ENCODE assay signal across 32 mouse cellular contexts in genomic region chr14:61229763-61230162, GRCm38 (mm10). TPM values are rescaled to one million over a fixed set of nuclear protein-coding genes. Genes with fewer than 3 reads are reported as not detected.
A peak's percentile ranks its signal among the peaks of the same experiment; 100 is the strongest.
DNase-seq lines count a peak whose midpoint lies in the region; ATAC-seq and TF ChIP-seq lines count a peak whose summit lies in the region.
"Had no signal": no experiment of that assay in that cellular context is flagged by ENCODE, and none has a peak within 500 bp of the region (broad histone marks: within the 10 kb centered on the region; RNA-seq: fewer than 3 reads in every experiment).

No protein-coding gene starts in this region.

- no peaks in the 10 kb centered on the region for H3K36me3 ChIP-seq in midbrain, embryonic 11.5 days (ENCODE audit: control insufficient read depth, insufficient read depth, low read length)
- no peaks in the 10 kb centered on the region for H3K36me3 ChIP-seq in midbrain, postnatal 0 days (ENCODE audit: insufficient read depth, low read length)
- H3K36me3 ChIP-seq in liver, embryonic 13.5 days = no peaks in the 10 kb centered on the region
- H3K36me3 ChIP-seq in forebrain, postnatal 0 days (ENCODE audit: insufficient read depth) = no peaks in the 10 kb centered on the region
- H3K36me3 ChIP-seq: forebrain, embryonic 10.5 days; heart, embryonic 12.5 days; limb, embryonic 12.5 days; neural tube, embryonic 12.5 days had no signal

- 74% methylated on average over 5 of the region's 5 CpGs for WGBS in midbrain, embryonic 11.5 days
- WGBS in midbrain, postnatal 0 days = 82% methylated on average over 5 of the region's 5 CpGs
- WGBS in liver, embryonic 13.5 days (ENCODE audit: insufficient replicate concordance) = 23% methylated on average over 5 of the region's 5 CpGs
- WGBS in forebrain, postnatal 0 days = 90% methylated on average over 5 of the region's 5 CpGs

- H3K9ac ChIP-seq in midbrain, embryonic 11.5 days (ENCODE audit: low read length) = no peak overlapping the region
- H3K9ac ChIP-seq in midbrain, postnatal 0 days (replicated peaks; ENCODE audit: low read length, poor library complexity, severe bottlenecking) = no peak overlapping the region
- no peak overlapping the region for H3K9ac ChIP-seq in liver, embryonic 13.5 days
- no peak overlapping the region for H3K9ac ChIP-seq in forebrain, postnatal 0 days
- H3K9ac ChIP-seq: heart, embryonic 12.5 days; limb, embryonic 12.5 days; neural tube, embryonic 12.5 days had no signal

- no peak overlapping the region for H3K4me2 ChIP-seq in midbrain, embryonic 11.5 days
- no peak overlapping the region for H3K4me2 ChIP-seq in midbrain, postnatal 0 days (ENCODE audit: low read depth, low read length, poor library complexity, severe bottlenecking)
- peak overlapping the region; percentile 5; the same call in 1 of the 2 replicates for H3K4me2 ChIP-seq in liver, embryonic 13.5 days
- H3K4me2 ChIP-seq in forebrain, postnatal 0 days (ENCODE audit: low read depth) = no peak overlapping the region
- H3K4me2 ChIP-seq: heart, embryonic 12.5 days; limb, embryonic 12.5 days; neural tube, embryonic 12.5 days had no signal

- no peaks in the 10 kb centered on the region for H3K4me1 ChIP-seq in midbrain, embryonic 11.5 days (ENCODE audit: control insufficient read depth, insufficient read depth, low read length)
- H3K4me1 ChIP-seq in midbrain, postnatal 0 days (ENCODE audit: insufficient read depth, low read length) = no peaks in the 10 kb centered on the region
- H3K4me1 ChIP-seq in liver, embryonic 13.5 days (replicated peaks) = peaks cover 34% of the 10 kb centered on the region
- H3K4me1 ChIP-seq in forebrain, postnatal 0 days (ENCODE audit: insufficient read depth) = no peaks in the 10 kb centered on the region
- H3K4me1 ChIP-seq: forebrain, embryonic 10.5 days; limb, embryonic 12.5 days; neural tube, embryonic 12.5 days had no signal

- no peak for TF ChIP-seq CTCF in midbrain, postnatal 0 days (IDR thresholded peaks at IDR 0.05)
- TF ChIP-seq CTCF in forebrain, postnatal 0 days (IDR thresholded peaks at IDR 0.05; ENCODE audit: low read depth) = no peak

- no peaks in the 10 kb centered on the region for H3K9me3 ChIP-seq in midbrain, embryonic 11.5 days (ENCODE audit: control insufficient read depth, low read length)
- no peaks in the 10 kb centered on the region for H3K9me3 ChIP-seq in midbrain, postnatal 0 days (ENCODE audit: low read length)
- H3K9me3 ChIP-seq in liver, embryonic 13.5 days (replicated peaks) = no peaks in the 10 kb centered on the region
- H3K9me3 ChIP-seq in forebrain, postnatal 0 days (ENCODE audit: low read length) = no peaks in the 10 kb centered on the region
- H3K9me3 ChIP-seq: forebrain, embryonic 10.5 days; heart, embryonic 12.5 days; limb, embryonic 12.5 days; neural tube, embryonic 12.5 days had no signal

- H3K27me3 ChIP-seq in midbrain, embryonic 11.5 days (ENCODE audit: control insufficient read depth, insufficient read depth, low read length) = no peaks in the 10 kb centered on the region
- no peaks in the 10 kb centered on the region for H3K27me3 ChIP-seq in midbrain, postnatal 0 days (ENCODE audit: insufficient read depth, low read length)
- no peaks in the 10 kb centered on the region for H3K27me3 ChIP-seq in liver, embryonic 13.5 days
- H3K27me3 ChIP-seq in forebrain, postnatal 0 days (ENCODE audit: insufficient read depth, low read length) = no peaks in the 10 kb centered on the region
- H3K27me3 ChIP-seq: CH12.LX; heart, embryonic 12.5 days; limb, embryonic 12.5 days; neural tube, embryonic 12.5 days had no signal

- H3K4me3 ChIP-seq in midbrain, embryonic 11.5 days (ENCODE audit: low read depth, low read length) = no peak overlapping the region
- H3K4me3 ChIP-seq in midbrain, postnatal 0 days (ENCODE audit: low read depth, low read length) = no peak overlapping the region
- H3K4me3 ChIP-seq in liver, embryonic 13.5 days (replicated peaks) = no peak overlapping the region
- H3K4me3 ChIP-seq in forebrain, postnatal 0 days (ENCODE audit: low read depth, low read length) = no peak overlapping the region
- H3K4me3 ChIP-seq: forebrain, embryonic 10.5 days; heart, embryonic 12.5 days; layer of hippocampus, adult 2 months; limb, embryonic 12.5 days; neural tube, embryonic 12.5 days had no signal

- ATAC-seq in midbrain, embryonic 11.5 days (ENCODE audit: low FRiP score) = no peak
- no peak for ATAC-seq in midbrain, postnatal 0 days (ENCODE audit: low FRiP score)
- ATAC-seq in liver, embryonic 13.5 days (ENCODE audit: low read depth) = peak; percentile 98
- peak; percentile 98 for ATAC-seq in megakaryocyte-erythroid progenitor cell, adult 5-6 weeks (replicated peaks; ENCODE audit: low FRiP score, low TSS enrichment, poor library complexity, severe bottlenecking)
- no peak for ATAC-seq in forebrain, postnatal 0 days
- ATAC-seq: forebrain, embryonic 16.5 days had no signal

- H3K27ac ChIP-seq in midbrain, embryonic 11.5 days (ENCODE audit: low read depth, low read length) = no peak overlapping the region
- no peak overlapping the region for H3K27ac ChIP-seq in midbrain, postnatal 0 days (ENCODE audit: low read depth, low read length)
- peak overlapping the region; percentile 31; the same call in 1 of the 2 replicates for H3K27ac ChIP-seq in liver, embryonic 13.5 days
- H3K27ac ChIP-seq in forebrain, postnatal 0 days (ENCODE audit: low read depth, low read length) = no peak overlapping the region
- H3K27ac ChIP-seq: forebrain, embryonic 10.5 days; layer of hippocampus, adult 2 months; limb, embryonic 12.5 days; neural tube, embryonic 12.5 days had no signal

- peak; percentile 33 for DNase-seq in midbrain, embryonic 11.5 days (ENCODE audit: low spot score, missing footprints)
- no peak for DNase-seq in midbrain, postnatal 0 days (ENCODE audit: low spot score)
- peak; percentile 62 for DNase-seq in c-Kit-positive CD71-positive TER-119-negative erythroid progenitor cells, embryonic 14.5 days (ENCODE audit: low read depth)
- peak; percentile 57 for DNase-seq in liver, embryonic 13.5 days
- DNase-seq in forebrain, postnatal 0 days = no peak
- DNase-seq in kidney, adult 8-10 months = no peak
- DNase-seq in adrenal gland, postnatal 36 days = no peak
- DNase-seq: adrenal gland, postnatal 14 days; B cell, adult 2 months; cerebellum, adult 11-12 months; cerebellum, postnatal 14 days; gastrocnemius, postnatal 14 days; heart, adult 18-20 months; heart, postnatal 10 days; kidney, adult 2 months; kidney, postnatal 14 days; layer of hippocampus, postnatal 36 days; lung, adult 2 months; lung, postnatal 14 days; midbrain, embryonic 14.5 days; thymus, adult 18-20 months; thymus, postnatal 36 days had no signal

RNA-seq across cellular contexts. Expression of gene Sgcg, which starts 28.5 kb away (rescaled TPM):
- not detected in 2 replicates for polyA plus RNA-seq in midbrain, embryonic 11.5 days (2014; fragmentation: Nextera tagmentation; extraction: Ambion mirVana)
- total RNA-seq in midbrain, postnatal 0 days (2014; rRNA removed) = 0.11 TPM in 1 of 2 replicates, not detected in the other
- 0.18 and 0.36 TPM in 2 replicates for polyA plus RNA-seq in midbrain, postnatal 0 days (2015; fragmentation: Nextera tagmentation; extraction: Ambion mirVana)
- polyA plus RNA-seq in liver, embryonic 13.5 days (2015; fragmentation: Nextera tagmentation; extraction: Ambion mirVana) = 0.24 and 0.34 TPM in 2 replicates
- total RNA-seq in megakaryocyte-erythroid progenitor cell, adult 5-6 weeks (2014; fragmentation: Nextera tagmentation) = not detected in 2 replicates
- not detected in 2 replicates for total RNA-seq in megakaryocyte-erythroid progenitor cell, adult 5-6 weeks (2017)
- 0.43 TPM in 1 of 2 replicates, not detected in the other for total RNA-seq in forebrain, postnatal 0 days (2014; rRNA removed)
- 0.10 TPM in 2 replicates for polyA plus RNA-seq in forebrain, postnatal 0 days (2015; fragmentation: Nextera tagmentation; extraction: Ambion mirVana)
- total RNA-seq in adrenal gland, postnatal 36 days (2021) = 1 to 10 TPM in 1 of 2 experiments, under 1 TPM in 1; 0.73 to 1.9 TPM
- total RNA-seq: CH12.LX; layer of hippocampus, postnatal 36 days; left cerebral cortex, postnatal 14 days; megakaryocyte, adult 5-6 weeks had no signal
- polyA plus RNA-seq: forebrain, embryonic 10.5 days; midbrain, embryonic 14.5 days had no signal

Comparison
In these comparisons a context has a peak if more than half of its experiments do, and no peak if none do; other contexts are left out.
1. DNase-seq: peak in midbrain, embryonic 11.5 days (single experiment), c-Kit-positive CD71-positive TER-119-negative erythroid progenitor cells, embryonic 14.5 days (single experiment) and liver, embryonic 13.5 days (single experiment); none in midbrain, postnatal 0 days (single experiment), forebrain, postnatal 0 days (single experiment), kidney, adult 8-10 months (0 of 2) and adrenal gland, postnatal 36 days (0 of 2).
2. ATAC-seq: peak in liver, embryonic 13.5 days (single experiment) and megakaryocyte-erythroid progenitor cell, adult 5-6 weeks (single experiment); none in midbrain, embryonic 11.5 days (single experiment), midbrain, postnatal 0 days (single experiment) and forebrain, postnatal 0 days (single experiment).